Mouse (Mus musculus): ENCODE results near the gene Slc23a4. TPM values are rescaled to one million over a fixed set of nuclear protein-coding genes. Genes with fewer than 3 reads are reported as not detected.

Slc23a4 gene
- total and polyA plus RNA-seq, 3 experiments: 0.05 to 0.44 TPM; not detected in 1

- Histone ChIP-seq H3K4me1 (ENCODE audit: insufficient read depth, low read depth, low read length) (no peaks in the 10 kb centered on the region), H3K4me3 (ENCODE audit: low read depth, low read length) (no peak overlapping the region), H3K9me3 (replicated peaks) (no peaks in the 10 kb centered on the region), H3K27me3 (ENCODE audit: insufficient read depth, low read length) (peaks cover 15% of the 10 kb centered on the region), H3K36me3 (replicated peaks) (no peaks in the 10 kb centered on the region)
- no peak for ATAC-seq (ENCODE audit: extremely low read depth, insufficient number of reproducible peaks, low FRiP score, poor library complexity, severe bottlenecking)
- no peak for DNase-seq (ENCODE audit: low spot score)
- TF ChIP-seq POLR2AphosphoS5 (IDR thresholded peaks at IDR 0.05; ENCODE audit: insufficient replicate concordance, low read depth, low read length) (no peak), CTCF (IDR thresholded peaks at IDR 0.05; ENCODE audit: low read depth, low read length) (no peak), TAL1 (conservative IDR thresholded peaks at IDR 0.05; ENCODE audit: low read depth, low read length) (no peak), GATA1 (IDR thresholded peaks at IDR 0.05; ENCODE audit: borderline replicate concordance, low read length) (no peak), GATA2 (IDR thresholded peaks at IDR 0.05; ENCODE audit: borderline replicate concordance, low read depth, low read length) (no peak)
Observed at GRCm38 (mm10) chr6:34971181-34971580, 17.0 kb downstream of the Slc23a4 start.

- ATAC-seq (ENCODE audit: extremely low read depth, insufficient number of reproducible peaks, low FRiP score, poor library complexity, severe bottlenecking): no peak
- peaks cover 11% of the 10 kb centered on the region for H3K27me3 ChIP-seq (ENCODE audit: insufficient read depth, low read length)
- no peak for TF ChIP-seq POLR2AphosphoS5 (IDR thresholded peaks at IDR 0.05; ENCODE audit: insufficient replicate concordance, low read depth, low read length)
- TF ChIP-seq TAL1 (conservative IDR thresholded peaks at IDR 0.05; ENCODE audit: low read depth, low read length): no peak
- no peak for TF ChIP-seq GATA2 (IDR thresholded peaks at IDR 0.05; ENCODE audit: borderline replicate concordance, low read depth, low read length)
- TF ChIP-seq GATA1 (IDR thresholded peaks at IDR 0.05; ENCODE audit: borderline replicate concordance, low read length): no peak
- TF ChIP-seq CTCF (IDR thresholded peaks at IDR 0.05; ENCODE audit: low read depth, low read length): no peak
- no peaks in the 10 kb centered on the region for H3K9me3 ChIP-seq (replicated peaks)
- no peaks in the 10 kb centered on the region for H3K36me3 ChIP-seq (replicated peaks)
- no peak overlapping the region for H3K4me3 ChIP-seq (ENCODE audit: low read depth, low read length)
- no peak for DNase-seq (ENCODE audit: low spot score)
- H3K4me1 ChIP-seq (ENCODE audit: insufficient read depth, low read depth, low read length): no peaks in the 10 kb centered on the region
Observed at GRCm38 (mm10) chr6:34965819-34966539, 22.2 kb downstream of the Slc23a4 start.

- TF ChIP-seq GATA2 (IDR thresholded peaks at IDR 0.05; ENCODE audit: borderline replicate concordance, low read depth, low read length) (no peak), POLR2AphosphoS5 (IDR thresholded peaks at IDR 0.05; ENCODE audit: insufficient replicate concordance, low read depth, low read length) (no peak), TAL1 (conservative IDR thresholded peaks at IDR 0.05; ENCODE audit: low read depth, low read length) (no peak), CTCF (IDR thresholded peaks at IDR 0.05; ENCODE audit: low read depth, low read length) (no peak), GATA1 (IDR thresholded peaks at IDR 0.05; ENCODE audit: borderline replicate concordance, low read length) (no peak)
- Histone ChIP-seq H3K4me3 (ENCODE audit: low read depth, low read length) (no peak overlapping the region), H3K9me3 (replicated peaks) (no peaks in the 10 kb centered on the region), H3K36me3 (replicated peaks) (no peaks in the 10 kb centered on the region), H3K4me1 (ENCODE audit: insufficient read depth, low read depth, low read length) (no peaks in the 10 kb centered on the region), H3K27me3 (ENCODE audit: insufficient read depth, low read length) (peaks cover 16% of the 10 kb centered on the region)
- no peak for ATAC-seq (ENCODE audit: extremely low read depth, insufficient number of reproducible peaks, low FRiP score, poor library complexity, severe bottlenecking)
- no peak for DNase-seq (ENCODE audit: low spot score)
Observed at GRCm38 (mm10) chr6:34964550-34964949, 23.7 kb downstream of the Slc23a4 start.

DNA sequence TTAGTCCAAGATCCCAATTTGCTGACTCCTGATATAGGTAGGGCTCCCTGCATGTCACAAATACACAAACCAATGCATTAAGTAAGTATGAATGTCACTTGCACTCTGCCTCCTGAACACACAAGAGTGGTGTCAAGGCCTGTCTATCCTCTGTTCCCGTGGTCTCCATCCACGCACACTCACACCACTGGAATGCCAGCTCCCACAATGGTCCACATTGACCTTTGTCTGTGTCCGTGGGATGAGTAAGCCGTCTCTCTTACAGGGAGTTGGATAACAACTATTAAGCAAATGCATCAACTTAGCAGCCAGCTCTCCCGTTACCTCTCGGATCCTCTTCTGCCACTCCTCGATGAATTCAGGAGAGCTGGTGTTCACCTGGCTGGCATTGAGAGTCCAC, 29.1 kb downstream of the Slc23a4 start:
- H3K4me3 ChIP-seq (ENCODE audit: low read depth, low read length): no peak overlapping the region
- no peak for ATAC-seq (ENCODE audit: extremely low read depth, insufficient number of reproducible peaks, low FRiP score, poor library complexity, severe bottlenecking)
- H3K4me1 ChIP-seq (ENCODE audit: insufficient read depth, low read depth, low read length): no peaks in the 10 kb centered on the region; the same call in 1 of the 2 replicates
- peaks cover 11% of the 10 kb centered on the region for H3K27me3 ChIP-seq (ENCODE audit: insufficient read depth, low read length)
- no peaks in the 10 kb centered on the region for H3K36me3 ChIP-seq (replicated peaks)
- DNase-seq (ENCODE audit: low spot score): no peak
- TF ChIP-seq TAL1 (conservative IDR thresholded peaks at IDR 0.05; ENCODE audit: low read depth, low read length) (no peak), GATA2 (IDR thresholded peaks at IDR 0.05; ENCODE audit: borderline replicate concordance, low read depth, low read length) (no peak), POLR2AphosphoS5 (IDR thresholded peaks at IDR 0.05; ENCODE audit: insufficient replicate concordance, low read depth, low read length) (no peak), CTCF (IDR thresholded peaks at IDR 0.05; ENCODE audit: low read depth, low read length) (no peak), GATA1 (IDR thresholded peaks at IDR 0.05; ENCODE audit: borderline replicate concordance, low read length) (no peak)
- no peaks in the 10 kb centered on the region for H3K9me3 ChIP-seq (replicated peaks)

- H3K27me3 ChIP-seq (ENCODE audit: insufficient read depth, low read length): peaks cover 18% of the 10 kb centered on the region; the same call in 1 of the 2 replicates
- no peaks in the 10 kb centered on the region for H3K36me3 ChIP-seq (replicated peaks)
- no peaks in the 10 kb centered on the region; the same call in 1 of the 2 replicates for H3K4me1 ChIP-seq (ENCODE audit: insufficient read depth, low read depth, low read length)
- no peak overlapping the region for H3K4me3 ChIP-seq (ENCODE audit: low read depth, low read length)
- ATAC-seq (ENCODE audit: extremely low read depth, insufficient number of reproducible peaks, low FRiP score, poor library complexity, severe bottlenecking): no peak
- no peaks in the 10 kb centered on the region for H3K9me3 ChIP-seq (replicated peaks)
- no peak for TF ChIP-seq GATA2 (IDR thresholded peaks at IDR 0.05; ENCODE audit: borderline replicate concordance, low read depth, low read length)
- TF ChIP-seq CTCF (IDR thresholded peaks at IDR 0.05; ENCODE audit: low read depth, low read length): no peak
- no peak for TF ChIP-seq POLR2AphosphoS5 (IDR thresholded peaks at IDR 0.05; ENCODE audit: insufficient replicate concordance, low read depth, low read length)
- no peak for TF ChIP-seq TAL1 (conservative IDR thresholded peaks at IDR 0.05; ENCODE audit: low read depth, low read length)
- TF ChIP-seq GATA1 (IDR thresholded peaks at IDR 0.05; ENCODE audit: borderline replicate concordance, low read length): no peak
- DNase-seq (ENCODE audit: low spot score): no peak
Observed at GRCm38 (mm10) chr6:34955862-34956241, 32.4 kb downstream of the Slc23a4 start.

DNA sequence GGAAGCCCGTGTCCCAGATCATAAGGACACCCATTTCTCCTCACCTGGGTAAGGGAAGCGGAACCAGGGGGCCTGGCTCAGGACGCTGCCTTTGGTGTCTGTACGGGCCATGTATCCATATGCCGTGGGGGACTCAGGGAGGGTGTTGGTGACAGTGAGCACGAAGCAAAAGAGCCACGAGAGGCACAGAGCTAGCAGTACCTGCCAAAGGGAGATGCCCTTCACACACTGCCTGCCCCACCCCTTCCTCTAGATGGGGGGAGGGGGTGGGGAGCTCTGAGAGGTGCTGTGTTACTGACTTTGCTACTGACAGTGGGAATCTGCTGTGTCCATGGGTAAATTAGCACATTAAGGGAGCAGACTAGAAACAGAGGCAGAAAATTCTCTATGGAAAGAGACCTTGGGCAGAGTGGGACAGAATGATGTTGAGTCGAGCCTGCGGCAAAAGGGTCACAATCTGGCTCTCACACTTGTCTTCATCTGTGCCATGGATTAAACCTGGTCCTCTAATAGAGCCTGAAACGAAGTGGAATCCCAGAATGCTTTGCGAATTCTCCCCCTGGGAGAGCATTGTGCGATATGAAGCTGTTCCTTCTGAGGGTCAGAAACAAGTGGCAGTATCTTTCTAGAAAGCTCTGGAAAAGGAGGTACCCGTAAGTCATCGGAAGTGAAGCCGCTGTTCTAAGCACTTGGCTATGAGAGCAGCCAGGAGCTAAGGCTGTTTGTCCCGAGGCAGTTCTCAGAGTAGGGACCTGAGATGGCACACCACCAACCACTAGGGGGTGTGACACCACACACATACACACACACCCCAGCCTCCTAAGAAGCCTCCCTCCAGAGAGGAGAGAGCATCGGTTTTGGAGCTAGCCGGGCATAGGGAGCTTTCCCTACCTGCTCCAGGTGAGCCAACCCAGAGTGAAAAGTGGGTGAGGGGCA, 33.0 kb downstream of the Slc23a4 start:
- TF ChIP-seq GATA2 (IDR thresholded peaks at IDR 0.05; ENCODE audit: borderline replicate concordance, low read depth, low read length) (no peak), CTCF (IDR thresholded peaks at IDR 0.05; ENCODE audit: low read depth, low read length) (peak; percentile 15; the same call in 1 of the 2 replicates), TAL1 (conservative IDR thresholded peaks at IDR 0.05; ENCODE audit: low read depth, low read length) (no peak), POLR2AphosphoS5 (IDR thresholded peaks at IDR 0.05; ENCODE audit: insufficient replicate concordance, low read depth, low read length) (no peak), GATA1 (IDR thresholded peaks at IDR 0.05; ENCODE audit: borderline replicate concordance, low read length) (no peak)
- Histone ChIP-seq H3K4me3 (ENCODE audit: low read depth, low read length) (no peak overlapping the region), H3K27me3 (ENCODE audit: insufficient read depth, low read length) (peaks cover 18% of the 10 kb centered on the region; the same call in 1 of the 2 replicates), H3K4me1 (ENCODE audit: insufficient read depth, low read depth, low read length) (no peaks in the 10 kb centered on the region; the same call in 1 of the 2 replicates), H3K9me3 (replicated peaks) (no peaks in the 10 kb centered on the region), H3K36me3 (replicated peaks) (no peaks in the 10 kb centered on the region)
- ATAC-seq (ENCODE audit: extremely low read depth, insufficient number of reproducible peaks, low FRiP score, poor library complexity, severe bottlenecking) (no peak), DNase-seq (ENCODE audit: low spot score) (peak; percentile 14)
